Mouse (Mus musculus): ENCODE measurements around the gene Olfr373. TPM values are rescaled to one million over a fixed set of nuclear protein-coding genes. Genes with fewer than 3 reads are reported as not detected.

Gene Olfr373
- polyA plus RNA-seq, 1 experiment = not detected

DNA sequence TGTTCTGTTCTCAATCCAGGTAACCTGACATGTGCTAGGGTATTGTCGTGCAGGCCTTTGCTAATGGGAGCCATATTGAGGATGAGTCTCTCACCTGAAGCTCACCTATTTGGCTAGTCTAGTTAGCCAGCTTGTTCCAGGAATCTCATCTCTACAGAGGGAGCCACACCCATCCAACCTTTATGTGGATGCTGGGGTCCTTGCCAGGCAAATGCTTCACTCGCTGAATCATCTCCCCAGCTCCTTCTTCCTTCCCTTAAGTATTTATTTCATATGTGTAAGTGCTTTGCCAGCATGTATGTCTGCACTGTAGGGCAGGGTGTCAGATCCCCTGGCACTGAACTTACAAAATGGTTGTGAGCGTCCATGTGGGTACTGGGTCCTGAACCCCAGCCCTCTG is 63.6 kb downstream of the Olfr373 start:
- Histone ChIP-seq H3K79me2 (ENCODE audit: control insufficient read depth, insufficient read depth) (peaks cover 60% of the 10 kb centered on the region), H3ac (ENCODE audit: control insufficient read depth, insufficient read length, low read depth) (no peak overlapping the region), H3K79me3 (ENCODE audit: low read depth) (peaks cover 11% of the 10 kb centered on the region), H3K4me3 (ENCODE audit: insufficient read depth, poor library complexity, severe bottlenecking) (no peak overlapping the region), H3K36me3 (ENCODE audit: control insufficient read depth, insufficient read depth) (peaks cover 95% of the 10 kb centered on the region), H3K27me3 (ENCODE audit: control insufficient read depth, insufficient read depth, insufficient read length) (no peaks in the 10 kb centered on the region)
- no peak for TF ChIP-seq CEBPB (IDR thresholded peaks at IDR 0.05; ENCODE audit: low read depth)
- no peak for TF ChIP-seq FOSL1 (IDR thresholded peaks at IDR 0.05; ENCODE audit: insufficient read depth, low read length, poor library complexity, severe bottlenecking)
- no peak for TF ChIP-seq USF1 (IDR thresholded peaks at IDR 0.05; ENCODE audit: low read depth)
- TF ChIP-seq MYOG (IDR thresholded peaks at IDR 0.05; ENCODE audit: control insufficient read depth, extremely low read depth, insufficient read length) = no peak
- no peak for TF ChIP-seq MAX (IDR thresholded peaks at IDR 0.05)
- no peak for TF ChIP-seq MYOD1 (IDR thresholded peaks at IDR 0.05; ENCODE audit: control insufficient read depth, insufficient read length, low read depth)
- no peak for TF ChIP-seq CTCF (IDR thresholded peaks at IDR 0.05; ENCODE audit: control insufficient read depth, insufficient read depth, insufficient read length)

DNA sequence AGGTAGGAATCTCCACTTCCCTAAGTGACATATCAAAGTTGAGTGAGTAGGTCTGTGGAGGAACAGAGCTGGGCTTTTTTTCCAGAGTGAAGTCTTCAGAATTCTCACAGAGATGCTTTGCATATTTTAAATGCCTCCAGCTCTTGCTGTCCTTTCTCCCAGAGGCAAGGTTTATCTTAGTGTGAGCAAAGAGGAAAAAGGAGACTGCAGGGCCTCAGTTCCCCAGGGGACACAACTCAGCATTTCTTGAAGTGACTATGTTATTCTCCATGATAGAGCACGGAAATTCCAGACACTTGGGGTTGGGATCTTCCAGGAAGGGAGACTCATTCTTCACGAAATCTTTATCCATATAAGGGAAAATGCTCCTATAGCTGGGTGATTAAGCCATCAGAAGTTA is 64.3 kb downstream of the Olfr373 start:
- Histone ChIP-seq H3K79me3 (ENCODE audit: low read depth) (peaks cover 6% of the 10 kb centered on the region), H3K36me3 (ENCODE audit: control insufficient read depth, insufficient read depth) (peaks cover 95% of the 10 kb centered on the region), H3K4me3 (ENCODE audit: insufficient read depth, poor library complexity, severe bottlenecking) (no peak overlapping the region), H3K27me3 (ENCODE audit: control insufficient read depth, insufficient read depth, insufficient read length) (no peaks in the 10 kb centered on the region), H3K79me2 (ENCODE audit: control insufficient read depth, insufficient read depth) (peaks cover 53% of the 10 kb centered on the region), H3ac (ENCODE audit: control insufficient read depth, insufficient read length, low read depth) (no peak overlapping the region)
- no peak for TF ChIP-seq MYOG (IDR thresholded peaks at IDR 0.05; ENCODE audit: control insufficient read depth, extremely low read depth, insufficient read length)
- TF ChIP-seq FOSL1 (IDR thresholded peaks at IDR 0.05; ENCODE audit: insufficient read depth, low read length, poor library complexity, severe bottlenecking) = no peak
- no peak for TF ChIP-seq MYOD1 (IDR thresholded peaks at IDR 0.05; ENCODE audit: control insufficient read depth, insufficient read length, low read depth)
- TF ChIP-seq MAX (IDR thresholded peaks at IDR 0.05) = no peak
- no peak for TF ChIP-seq USF1 (IDR thresholded peaks at IDR 0.05; ENCODE audit: low read depth)
- TF ChIP-seq CEBPB (IDR thresholded peaks at IDR 0.05; ENCODE audit: low read depth) = no peak

DNA sequence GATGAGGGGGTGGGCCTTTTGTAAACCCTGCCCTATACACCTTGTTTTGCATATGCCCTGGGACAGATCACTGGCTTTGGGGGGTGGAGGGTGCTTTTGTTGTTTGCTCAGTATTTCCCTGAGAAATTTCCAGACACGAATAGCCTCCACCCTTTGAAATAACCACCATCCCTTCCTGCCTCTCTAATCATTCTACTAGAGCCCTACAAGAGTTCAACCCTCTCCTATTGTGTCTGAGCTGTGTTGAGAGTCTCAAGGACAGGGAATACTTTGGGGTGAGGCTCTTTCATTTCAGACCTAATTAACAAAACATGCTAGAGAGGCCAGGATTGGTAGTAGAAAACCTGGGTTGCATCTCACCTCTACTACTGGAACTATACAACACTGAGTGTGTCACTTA is 66.1 kb downstream of the Olfr373 start:
- no peaks in the 10 kb centered on the region for H3K27me3 ChIP-seq (ENCODE audit: control insufficient read depth, insufficient read depth, insufficient read length)
- peaks cover 95% of the 10 kb centered on the region for H3K36me3 ChIP-seq (ENCODE audit: control insufficient read depth, insufficient read depth)
- peaks cover 35% of the 10 kb centered on the region for H3K79me2 ChIP-seq (ENCODE audit: control insufficient read depth, insufficient read depth)
- H3K79me3 ChIP-seq (ENCODE audit: low read depth) = peaks cover 2% of the 10 kb centered on the region
- no peak overlapping the region for H3ac ChIP-seq (ENCODE audit: control insufficient read depth, insufficient read length, low read depth)
- H3K4me3 ChIP-seq (ENCODE audit: insufficient read depth, poor library complexity, severe bottlenecking) = no peak overlapping the region
- TF ChIP-seq FOSL1 (IDR thresholded peaks at IDR 0.05; ENCODE audit: insufficient read depth, low read length, poor library complexity, severe bottlenecking) (no peak), USF1 (IDR thresholded peaks at IDR 0.05; ENCODE audit: low read depth) (no peak), MYOG (IDR thresholded peaks at IDR 0.05; ENCODE audit: control insufficient read depth, extremely low read depth, insufficient read length) (no peak), CTCF (IDR thresholded peaks at IDR 0.05; ENCODE audit: control insufficient read depth, insufficient read depth, insufficient read length) (no peak), CEBPB (IDR thresholded peaks at IDR 0.05; ENCODE audit: low read depth) (no peak), MYOD1 (IDR thresholded peaks at IDR 0.05; ENCODE audit: control insufficient read depth, insufficient read length, low read depth) (no peak), MAX (IDR thresholded peaks at IDR 0.05) (no peak)

DNA sequence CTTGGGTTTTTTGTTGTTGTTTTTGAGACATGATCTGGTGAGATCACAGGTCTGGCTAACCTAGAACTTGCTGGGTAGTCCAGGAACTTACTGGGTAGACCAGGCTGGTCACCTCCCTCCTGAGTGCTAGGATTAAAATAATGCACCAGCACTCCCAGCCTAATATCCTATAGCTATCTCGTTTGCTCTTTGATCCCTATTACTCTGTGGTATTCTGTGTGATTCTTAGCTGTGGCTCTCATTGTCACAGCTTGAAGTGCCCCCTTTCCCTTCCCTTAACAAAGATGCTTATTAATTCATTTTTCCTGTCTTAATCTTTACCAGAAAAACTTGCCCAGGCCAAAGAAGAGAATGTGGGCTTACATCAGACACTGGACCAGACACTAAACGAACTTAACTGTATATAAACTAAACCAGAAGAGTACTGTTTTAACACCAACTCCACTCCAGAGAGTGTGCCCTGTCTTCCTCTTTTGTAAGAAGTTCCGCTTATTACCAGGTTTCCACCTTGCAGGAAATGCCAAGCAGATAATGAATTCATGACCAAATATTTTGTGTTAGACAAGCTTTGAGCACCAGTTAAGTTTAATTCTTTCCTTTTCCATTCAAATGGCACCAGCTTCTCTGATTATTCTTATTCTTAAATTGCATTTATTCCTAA is 68.6 kb downstream of the Olfr373 start:
- Histone ChIP-seq H3K79me2 (ENCODE audit: control insufficient read depth, insufficient read depth) (peaks cover 15% of the 10 kb centered on the region), H3K36me3 (ENCODE audit: control insufficient read depth, insufficient read depth) (peaks cover 73% of the 10 kb centered on the region), H3K79me3 (ENCODE audit: low read depth) (peaks cover 2% of the 10 kb centered on the region), H3K4me3 (ENCODE audit: insufficient read depth, poor library complexity, severe bottlenecking) (no peak overlapping the region), H3ac (ENCODE audit: control insufficient read depth, insufficient read length, low read depth) (no peak overlapping the region), H3K27me3 (ENCODE audit: control insufficient read depth, insufficient read depth, insufficient read length) (no peaks in the 10 kb centered on the region)
- no peak for TF ChIP-seq CTCF (IDR thresholded peaks at IDR 0.05; ENCODE audit: control insufficient read depth, insufficient read depth, insufficient read length)
- no peak for TF ChIP-seq USF1 (IDR thresholded peaks at IDR 0.05; ENCODE audit: low read depth)
- no peak for TF ChIP-seq CEBPB (IDR thresholded peaks at IDR 0.05; ENCODE audit: low read depth)
- no peak for TF ChIP-seq MAX (IDR thresholded peaks at IDR 0.05)

Other genes starting within 250 kb of the Olfr373 start
- gene Zfp709, start 201.2 kb upstream of the Olfr373 start, polyA plus RNA-seq (2012; fragmentation: generic; extraction: Trizol) = 0.33 TPM
- 0.48 TPM for gene Zfp882, start 174.6 kb upstream of the Olfr373 start, polyA plus RNA-seq (2012; fragmentation: generic; extraction: Trizol)
- gene Zfp617, start 174.5 kb upstream of the Olfr373 start, polyA plus RNA-seq (2012; fragmentation: generic; extraction: Trizol) = 3.6 TPM
- gene Zfp961, start 132.1 kb upstream of the Olfr373 start, polyA plus RNA-seq (2012; fragmentation: generic; extraction: Trizol) = 5.1 TPM
- gene Cyp4f18, start 73.6 kb upstream of the Olfr373 start, polyA plus RNA-seq (2012; fragmentation: generic; extraction: Trizol) = not detected
- not detected for gene Olfr372, start 42.0 kb upstream of the Olfr373 start, polyA plus RNA-seq (2012; fragmentation: generic; extraction: Trizol)
- gene Olfr374, start 23.9 kb downstream of the Olfr373 start, polyA plus RNA-seq (2012; fragmentation: generic; extraction: Trizol) = 0.01 TPM
- 434 TPM for gene Tpm4, start 51.8 kb downstream of the Olfr373 start, polyA plus RNA-seq (2012; fragmentation: generic; extraction: Trizol)
- gene Rab8a, start 78.0 kb downstream of the Olfr373 start, polyA plus RNA-seq (2012; fragmentation: generic; extraction: Trizol) = 122 TPM
- 0.04 TPM for gene Hsh2d, start 106.5 kb downstream of the Olfr373 start, polyA plus RNA-seq (2012; fragmentation: generic; extraction: Trizol)
- not detected for gene Cib3, start 129.7 kb downstream of the Olfr373 start, polyA plus RNA-seq (2012; fragmentation: generic; extraction: Trizol)
- not detected for gene Gm11034, start 130.5 kb downstream of the Olfr373 start, polyA plus RNA-seq (2012; fragmentation: generic; extraction: Trizol)
- gene Fam32a, start 136.6 kb downstream of the Olfr373 start, polyA plus RNA-seq (2012; fragmentation: generic; extraction: Trizol) = 40.7 TPM
- 77.7 TPM for gene Ap1m1, start 156.8 kb downstream of the Olfr373 start, polyA plus RNA-seq (2012; fragmentation: generic; extraction: Trizol)
- gene Gm10282, start 222.1 kb downstream of the Olfr373 start, polyA plus RNA-seq (2012; fragmentation: generic; extraction: Trizol) = 107 TPM
- 9.9 TPM for gene Klf2, start 235.9 kb downstream of the Olfr373 start, polyA plus RNA-seq (2012; fragmentation: generic; extraction: Trizol)

Measured in C2C12 (cell line).